19 mouse cellular contexts compared by ENCODE assay signal in genomic region chr6:108277622-108278396, GRCm38 (mm10).
DNase-seq lines count a peak whose midpoint lies in the region; ATAC-seq and TF ChIP-seq lines count a peak whose summit lies in the region.
"Had no signal": no experiment of that assay in that cellular context is flagged by ENCODE, and none has a peak within 500 bp of the region (broad histone marks: within the 10 kb centered on the region; RNA-seq: fewer than 3 reads in every experiment).

No protein-coding gene starts in this region.

- no peak for TF ChIP-seq CTCF in kidney, adult 2 months (conservative IDR thresholded peaks at IDR 0.05; ENCODE audit: insufficient read depth, insufficient read length, low read depth, low read length)
- no peak for TF ChIP-seq CTCF in lung, postnatal 0 days (IDR thresholded peaks at IDR 0.05)
- no peak for TF ChIP-seq CTCF in lung, adult 2 months (IDR thresholded peaks at IDR 0.05; ENCODE audit: insufficient read depth, low read length)
- TF ChIP-seq CTCF in heart, postnatal 0 days (IDR thresholded peaks at IDR 0.05; ENCODE audit: low read depth): no peak

- TF ChIP-seq POLR2A in kidney, adult 2 months (IDR thresholded peaks at IDR 0.05; ENCODE audit: low read depth, low read length): no peak
- TF ChIP-seq POLR2A in lung, adult 2 months (IDR thresholded peaks at IDR 0.05; ENCODE audit: borderline replicate concordance, extremely low read depth, low read depth, low read length): no peak

- ATAC-seq in kidney, embryonic 14.5 days (ENCODE audit: low FRiP score, low TSS enrichment): no peak
- no peak for ATAC-seq in lung, postnatal 0 days
- ATAC-seq in heart, postnatal 0 days (ENCODE audit: insufficient read depth, low read depth): peak; percentile 79

- TF ChIP-seq EP300 in lung, postnatal 0 days (IDR thresholded peaks at IDR 0.05): no peak
- no peak for TF ChIP-seq EP300 in heart, postnatal 0 days (IDR thresholded peaks at IDR 0.05; ENCODE audit: low read depth)

- WGBS in kidney, adult 2 months: 48% methylated on average over 12 of the region's 12 CpGs
- WGBS in kidney, embryonic 14.5 days: 80% methylated on average over 12 of the region's 12 CpGs
- 80% methylated on average over 12 of the region's 12 CpGs for WGBS in lung, postnatal 0 days
- WGBS in lung, adult 2 months: 84% methylated on average over 12 of the region's 12 CpGs
- 63% methylated on average over 12 of the region's 12 CpGs for WGBS in heart, postnatal 0 days

- H3K4me2 ChIP-seq in kidney, embryonic 14.5 days (replicated peaks; ENCODE audit: low read depth, low read length): no peak overlapping the region
- no peak overlapping the region for H3K4me2 ChIP-seq in lung, postnatal 0 days (replicated peaks; ENCODE audit: low read depth, low read length)
- H3K4me2 ChIP-seq in heart, postnatal 0 days (ENCODE audit: low read depth, low read length): no peak overlapping the region
- H3K4me2 ChIP-seq: embryonic facial prominence, embryonic 15.5 days; forebrain, embryonic 12.5 days; liver, embryonic 13.5 days had no signal

- peaks cover 46% of the 10 kb centered on the region for H3K4me1 ChIP-seq in kidney, adult 2 months (ENCODE audit: control insufficient read depth, insufficient read depth, low read length)
- H3K4me1 ChIP-seq in kidney, embryonic 14.5 days (ENCODE audit: control insufficient read depth, insufficient read depth, low read length): peaks cover 14% of the 10 kb centered on the region
- H3K4me1 ChIP-seq in lung, postnatal 0 days (ENCODE audit: insufficient read depth, low read depth, low read length): peaks cover 12% of the 10 kb centered on the region
- peaks cover 17% of the 10 kb centered on the region for H3K4me1 ChIP-seq in lung, adult 2 months (ENCODE audit: control insufficient read depth, insufficient read depth, low read length)
- H3K4me1 ChIP-seq in heart, postnatal 0 days (ENCODE audit: control insufficient read depth, insufficient read depth): peaks cover 46% of the 10 kb centered on the region
- H3K4me1 ChIP-seq: embryonic facial prominence, embryonic 15.5 days; forebrain, embryonic 12.5 days had no signal

- no peak overlapping the region for H3K9ac ChIP-seq in kidney, embryonic 14.5 days (ENCODE audit: low read depth, low read length)
- H3K9ac ChIP-seq in lung, postnatal 0 days (replicated peaks; ENCODE audit: low read depth): no peak overlapping the region
- H3K9ac ChIP-seq in heart, postnatal 0 days (replicated peaks; ENCODE audit: low read depth, low read length): no peak overlapping the region
- H3K9ac ChIP-seq: embryonic facial prominence, embryonic 15.5 days; forebrain, embryonic 12.5 days; liver, embryonic 13.5 days had no signal

- H3K9me3 ChIP-seq in kidney, embryonic 14.5 days (ENCODE audit: control insufficient read depth, low read length): no peaks in the 10 kb centered on the region
- no peaks in the 10 kb centered on the region for H3K9me3 ChIP-seq in lung, postnatal 0 days (ENCODE audit: low read length)
- H3K9me3 ChIP-seq in heart, postnatal 0 days (replicated peaks; ENCODE audit: control insufficient read depth, low read length): no peaks in the 10 kb centered on the region
- H3K9me3 ChIP-seq: embryonic facial prominence, embryonic 15.5 days; forebrain, embryonic 12.5 days; G1E; liver, embryonic 13.5 days had no signal

- no peaks in the 10 kb centered on the region for H3K27me3 ChIP-seq in kidney, adult 2 months (replicated peaks; ENCODE audit: control insufficient read depth, insufficient read depth, low read length)
- H3K27me3 ChIP-seq in kidney, embryonic 14.5 days (ENCODE audit: control insufficient read depth, insufficient read depth, low read length): no peaks in the 10 kb centered on the region
- H3K27me3 ChIP-seq in lung, postnatal 0 days (replicated peaks; ENCODE audit: insufficient read depth, low read length): no peaks in the 10 kb centered on the region
- H3K27me3 ChIP-seq in heart, postnatal 0 days (ENCODE audit: control insufficient read depth, insufficient read depth, low read length): no peaks in the 10 kb centered on the region
- H3K27me3 ChIP-seq: embryonic facial prominence, embryonic 15.5 days; forebrain, embryonic 12.5 days; liver, embryonic 13.5 days had no signal

- H3K27ac ChIP-seq in kidney, adult 2 months (ENCODE audit: insufficient read depth, low read depth, low read length): peak overlapping the region; percentile 16
- H3K27ac ChIP-seq in kidney, embryonic 14.5 days (ENCODE audit: low read depth, low read length): no peak overlapping the region
- no peak overlapping the region for H3K27ac ChIP-seq in lung, postnatal 0 days (ENCODE audit: low read length)
- H3K27ac ChIP-seq in heart, postnatal 0 days (ENCODE audit: low read depth): peak overlapping the region; percentile 40
- H3K27ac ChIP-seq: embryonic facial prominence, embryonic 15.5 days; forebrain, embryonic 12.5 days; liver, embryonic 13.5 days had no signal

- H3K4me3 ChIP-seq in kidney, adult 2 months (ENCODE audit: insufficient read depth, low read depth, low read length): no peak overlapping the region
- H3K4me3 ChIP-seq in kidney, embryonic 14.5 days (ENCODE audit: low read length): no peak overlapping the region
- no peak overlapping the region for H3K4me3 ChIP-seq in lung, postnatal 0 days (ENCODE audit: low read depth, low read length)
- H3K4me3 ChIP-seq in lung, adult 2 months (replicated peaks; ENCODE audit: extremely low read depth, low read depth, low read length): no peak overlapping the region
- H3K4me3 ChIP-seq in heart, postnatal 0 days (ENCODE audit: low read depth, low read length): no peak overlapping the region
- H3K4me3 ChIP-seq: embryonic facial prominence, embryonic 15.5 days; forebrain, embryonic 12.5 days; liver, embryonic 13.5 days had no signal

- H3K36me3 ChIP-seq in kidney, adult 2 months (ENCODE audit: control insufficient read depth, insufficient read depth, low read length): peaks cover 3% of the 10 kb centered on the region; the same call in 1 of the 2 replicates
- no peaks in the 10 kb centered on the region for H3K36me3 ChIP-seq in kidney, embryonic 14.5 days (ENCODE audit: control insufficient read depth, insufficient read depth, low read length)
- H3K36me3 ChIP-seq in lung, postnatal 0 days (ENCODE audit: insufficient read depth, low read length): no peaks in the 10 kb centered on the region
- H3K36me3 ChIP-seq in heart, postnatal 0 days (replicated peaks; ENCODE audit: control insufficient read depth, insufficient read depth, low read length): no peaks in the 10 kb centered on the region
- H3K36me3 ChIP-seq: embryonic facial prominence, embryonic 15.5 days; forebrain, embryonic 12.5 days; liver, embryonic 13.5 days had no signal

- DNase-seq in kidney, adult 2 months: peak; percentile 73
- peak; percentile 21 for DNase-seq in lung, postnatal 0 days (ENCODE audit: low spot score)
- DNase-seq in lung, adult 2 months: no peak
- DNase-seq in heart, postnatal 0 days (ENCODE audit: low spot score): peak; percentile 43
- peak; percentile 41 to 71 for DNase-seq in kidney, postnatal 36 days
- no peak for DNase-seq in gastrocnemius, postnatal 10 days
- DNase-seq in thymus, postnatal 14 days: no peak
- DNase-seq: adrenal gland, adult 8-10 months; cerebellum, postnatal 14 days; embryo, embryonic 11 days; gastrocnemius, postnatal 25 days; left cerebral cortex, postnatal 4 days; liver, embryonic 13.5 days; midbrain, embryonic 14.5 days; retina, postnatal 1 day had no signal

Comparison
In these comparisons a context has a peak if more than half of its experiments do, and no peak if none do; other contexts are left out.
1. DNase-seq: peak in kidney, adult 2 months (single experiment), lung, postnatal 0 days (single experiment), heart, postnatal 0 days (single experiment) and kidney, postnatal 36 days (2 of 2); none in lung, adult 2 months (single experiment), gastrocnemius, postnatal 10 days (single experiment) and thymus, postnatal 14 days (single experiment).
2. H3K27ac ChIP-seq: peak in kidney, adult 2 months (single experiment) and heart, postnatal 0 days (single experiment); none in kidney, embryonic 14.5 days (single experiment) and lung, postnatal 0 days (single experiment).